ENCODE assay signal across 10 mouse cellular contexts in genomic region chr14:29442476-29442875, GRCm38 (mm10).
A peak's percentile ranks its signal among the peaks of the same experiment; 100 is the strongest.
DNase-seq lines count a peak whose midpoint lies in the region; ATAC-seq and TF ChIP-seq lines count a peak whose summit lies in the region.
"Had no signal": no experiment of that assay in that cellular context is flagged by ENCODE, and none has a peak within 500 bp of the region (broad histone marks: within the 10 kb centered on the region; RNA-seq: fewer than 3 reads in every experiment).

No protein-coding gene starts in this region.

- H3K27ac ChIP-seq in kidney, embryonic 15.5 days: no peak overlapping the region
- peak overlapping the region; percentile 49 for H3K27ac ChIP-seq in embryonic fibroblast, embryonic 13.5 days (ENCODE audit: insufficient read depth, low read length)
- no peak overlapping the region for H3K27ac ChIP-seq in hindbrain, postnatal 0 days
- H3K27ac ChIP-seq in neural tube, embryonic 12.5 days: no peak overlapping the region

- no peak for TF ChIP-seq POLR2A in embryonic fibroblast, embryonic 13.5 days (IDR thresholded peaks at IDR 0.05; ENCODE audit: low read depth, low read length)

- H3K36me3 ChIP-seq in kidney, embryonic 15.5 days: no peaks in the 10 kb centered on the region
- H3K36me3 ChIP-seq in hindbrain, postnatal 0 days (ENCODE audit: insufficient read depth, low read length): no peaks in the 10 kb centered on the region
- no peaks in the 10 kb centered on the region for H3K36me3 ChIP-seq in neural tube, embryonic 12.5 days

- DNase-seq in kidney, adult 9 months: no peak
- no peak for DNase-seq in hindbrain, postnatal 0 days (ENCODE audit: low spot score)
- no peak for DNase-seq in left cerebral cortex, postnatal 10 days (ENCODE audit: extremely low spot score in 1 of 2, low spot score in 2 of 2)
- no peak for DNase-seq in frontal cortex, postnatal 14 days (ENCODE audit: low spot score in 2 of 2)
- no peak for DNase-seq in T-cell, adult 2 months (ENCODE audit: low spot score)

- no peaks in the 10 kb centered on the region for H3K9me3 ChIP-seq in kidney, embryonic 15.5 days (replicated peaks)
- no peaks in the 10 kb centered on the region for H3K9me3 ChIP-seq in hindbrain, postnatal 0 days (ENCODE audit: low read length)
- no peaks in the 10 kb centered on the region for H3K9me3 ChIP-seq in neural tube, embryonic 12.5 days

- H3K4me2 ChIP-seq in kidney, embryonic 15.5 days: 0 out of 2 replicates have a peak overlapping the region, but pooled peaks have one; percentile 5
- H3K4me2 ChIP-seq in hindbrain, postnatal 0 days (ENCODE audit: low read depth, low read length): peak overlapping the region; percentile 30
- H3K4me2 ChIP-seq in neural tube, embryonic 12.5 days (replicated peaks): peak overlapping the region; percentile 1

- H3K4me3 ChIP-seq in kidney, embryonic 15.5 days (replicated peaks): no peak overlapping the region
- no peak overlapping the region for H3K4me3 ChIP-seq in embryonic fibroblast, embryonic 13.5 days (ENCODE audit: insufficient read depth, low read length)
- H3K4me3 ChIP-seq in hindbrain, postnatal 0 days (ENCODE audit: low read length): no peak overlapping the region
- H3K4me3 ChIP-seq in neural tube, embryonic 12.5 days: no peak overlapping the region
- H3K4me3 ChIP-seq: megakaryocyte, embryonic 14.5 days had no signal

- 22% methylated on average over 4 of the region's 4 CpGs for WGBS in kidney, embryonic 15.5 days
- 11% methylated on average over 4 of the region's 4 CpGs for WGBS in hindbrain, postnatal 0 days
- 14% methylated on average over 4 of the region's 4 CpGs for WGBS in neural tube, embryonic 12.5 days

- TF ChIP-seq CTCF in embryonic fibroblast, embryonic 13.5 days (IDR thresholded peaks at IDR 0.05; ENCODE audit: borderline replicate concordance, insufficient read depth, low read length): no peak
- TF ChIP-seq CTCF in hindbrain, postnatal 0 days (IDR thresholded peaks at IDR 0.05; ENCODE audit: low read depth): no peak

- 0 out of 2 replicates have a peak, but pooled peaks cover 3% of the 10 kb centered on the region for H3K27me3 ChIP-seq in kidney, embryonic 15.5 days
- no peaks in the 10 kb centered on the region for H3K27me3 ChIP-seq in hindbrain, postnatal 0 days (ENCODE audit: insufficient read depth, low read length)
- H3K27me3 ChIP-seq in neural tube, embryonic 12.5 days (replicated peaks): no peaks in the 10 kb centered on the region
- H3K27me3 ChIP-seq: megakaryocyte, embryonic 14.5 days had no signal

- peaks cover 17% of the 10 kb centered on the region for H3K4me1 ChIP-seq in kidney, embryonic 15.5 days
- peaks cover 3% of the 10 kb centered on the region; the same call in 1 of the 2 replicates for H3K4me1 ChIP-seq in embryonic fibroblast, embryonic 13.5 days (ENCODE audit: control insufficient read depth, insufficient read depth, low read length)
- peaks cover 4% of the 10 kb centered on the region; the same call in 1 of the 2 replicates for H3K4me1 ChIP-seq in hindbrain, postnatal 0 days (ENCODE audit: insufficient read depth, low read length)
- H3K4me1 ChIP-seq in neural tube, embryonic 12.5 days: peaks cover 15% of the 10 kb centered on the region
- H3K4me1 ChIP-seq: megakaryocyte, embryonic 14.5 days had no signal

- intact Hi-C loops in left cerebral cortex, postnatal 10 days (cut with DNase I): loop anchor here (5.0 to 10.0 kb wide), 3 partner anchors 338 to 1638 kb away; no protein-coding TSS in a partner anchor

- ATAC-seq in kidney, embryonic 15.5 days (replicated peaks; ENCODE audit: low FRiP score): no peak
- ATAC-seq in hindbrain, postnatal 0 days: no peak
- ATAC-seq in neural tube, embryonic 12.5 days (ENCODE audit: low FRiP score, low read depth): no peak
- ATAC-seq: intestine, postnatal 0 days had no signal

- H3K9ac ChIP-seq in kidney, embryonic 15.5 days: no peak overlapping the region
- H3K9ac ChIP-seq in hindbrain, postnatal 0 days (replicated peaks; ENCODE audit: low read length): no peak overlapping the region
- H3K9ac ChIP-seq in neural tube, embryonic 12.5 days: no peak overlapping the region
